Mouse (Mus musculus): ENCODE measurements around the gene Aldh1a2.

Gene Aldh1a2

DNA sequence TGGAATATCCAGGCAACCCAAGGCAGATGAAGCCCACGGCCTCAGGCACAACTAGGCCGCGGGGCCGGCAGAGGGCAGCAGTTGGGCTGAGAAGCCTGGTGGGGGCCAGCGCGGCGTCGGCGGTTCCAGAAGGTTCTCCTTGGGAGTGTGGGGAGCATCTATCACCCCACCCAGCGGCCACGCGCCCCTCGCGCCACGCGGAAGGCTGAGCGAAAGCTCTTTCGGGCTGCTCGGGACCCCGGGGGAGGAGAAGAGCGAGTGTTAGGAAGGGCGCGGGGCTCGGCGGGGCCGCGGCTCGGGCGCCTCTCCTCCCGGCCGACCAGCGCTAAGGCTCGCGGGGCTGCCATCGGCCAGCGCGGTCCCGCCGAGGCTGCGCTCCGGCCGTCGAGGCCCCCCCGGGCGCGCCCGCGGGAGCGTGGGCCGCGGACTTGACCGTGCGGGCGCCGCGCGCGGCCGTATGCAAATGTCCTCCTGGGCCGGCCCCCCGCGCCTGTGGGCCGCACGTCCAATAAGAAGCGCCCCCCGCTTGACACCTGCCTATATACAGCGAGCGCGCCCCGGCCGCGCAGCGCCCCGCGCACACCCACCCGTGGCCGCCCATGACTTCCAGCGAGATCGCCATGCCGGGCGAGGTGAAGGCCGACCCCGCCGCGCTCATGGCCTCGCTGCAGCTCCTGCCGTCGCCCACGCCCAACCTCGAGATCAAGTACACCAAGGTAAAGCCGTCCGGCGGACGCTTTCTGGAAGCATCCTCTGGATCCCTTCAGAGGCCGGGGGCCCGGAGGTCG, at the start of gene Aldh1a2:
Gene Aldh1a2 (plus strand): TSS at position 542 of the 788 bp plus-strand sequence.
- peak; percentile 61 for DNase-seq

DNA sequence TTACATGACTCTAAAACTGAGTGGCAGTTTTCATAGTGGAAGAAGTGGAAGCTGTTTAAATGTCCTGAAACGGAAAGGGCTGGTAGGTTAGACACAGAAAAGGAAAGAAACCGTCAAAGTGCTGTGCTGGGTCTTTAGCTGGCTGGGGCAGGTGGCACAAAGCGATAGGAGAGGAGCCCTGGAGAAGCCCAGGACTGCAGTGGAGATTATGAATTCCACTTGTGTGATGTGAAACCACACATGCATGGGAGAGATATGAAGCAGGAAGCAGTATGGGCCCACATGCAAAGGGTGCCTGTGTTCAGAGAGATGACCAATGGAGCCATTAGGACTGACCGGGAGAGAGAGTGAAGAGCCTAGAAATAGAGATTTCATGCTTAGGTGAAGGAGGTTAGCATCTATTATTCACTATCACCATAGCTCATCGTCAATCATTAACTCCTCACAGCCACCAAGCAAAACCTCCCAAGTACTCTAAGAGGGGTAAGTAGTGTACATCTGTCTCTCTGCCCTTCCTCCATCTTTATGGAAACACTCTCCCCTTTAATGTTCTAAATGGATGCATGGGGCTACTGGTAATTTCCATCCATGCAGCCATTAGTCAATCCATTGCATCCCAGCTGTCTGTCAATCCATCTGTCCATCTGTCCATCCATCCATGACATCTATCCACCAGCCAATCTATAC, 49.4 kb upstream of the Aldh1a2 start:
- peak; percentile 88 for DNase-seq

DNA sequence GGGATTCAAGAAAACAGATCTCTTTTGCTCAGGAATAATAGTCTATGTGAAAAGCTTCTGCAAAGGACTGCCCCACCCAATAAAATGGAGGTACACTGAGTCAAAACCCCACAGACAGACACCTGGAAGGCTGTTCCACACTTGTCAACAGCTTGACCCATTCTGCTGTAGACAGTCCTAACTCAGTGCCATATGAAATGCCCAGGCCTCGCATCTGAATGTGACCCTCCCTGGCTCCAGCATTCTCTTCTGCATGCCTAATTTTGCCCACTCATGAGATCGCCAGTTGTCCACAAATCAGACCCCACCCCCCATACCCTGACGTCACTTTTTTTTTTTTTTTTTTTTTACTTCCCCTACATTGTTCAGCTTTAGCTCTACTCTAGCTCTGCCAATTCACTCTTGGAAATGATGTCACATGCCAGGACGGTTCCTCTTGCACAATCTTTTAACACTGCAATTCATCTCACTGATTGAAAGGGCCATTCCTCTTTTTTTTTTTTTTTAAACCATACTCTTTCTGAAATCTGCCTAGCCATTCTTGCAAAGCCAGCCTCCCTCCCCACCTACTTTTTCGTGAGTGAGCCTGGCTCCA, 48.6 kb upstream of the Aldh1a2 start:
- DNase-seq = no peak

DNA sequence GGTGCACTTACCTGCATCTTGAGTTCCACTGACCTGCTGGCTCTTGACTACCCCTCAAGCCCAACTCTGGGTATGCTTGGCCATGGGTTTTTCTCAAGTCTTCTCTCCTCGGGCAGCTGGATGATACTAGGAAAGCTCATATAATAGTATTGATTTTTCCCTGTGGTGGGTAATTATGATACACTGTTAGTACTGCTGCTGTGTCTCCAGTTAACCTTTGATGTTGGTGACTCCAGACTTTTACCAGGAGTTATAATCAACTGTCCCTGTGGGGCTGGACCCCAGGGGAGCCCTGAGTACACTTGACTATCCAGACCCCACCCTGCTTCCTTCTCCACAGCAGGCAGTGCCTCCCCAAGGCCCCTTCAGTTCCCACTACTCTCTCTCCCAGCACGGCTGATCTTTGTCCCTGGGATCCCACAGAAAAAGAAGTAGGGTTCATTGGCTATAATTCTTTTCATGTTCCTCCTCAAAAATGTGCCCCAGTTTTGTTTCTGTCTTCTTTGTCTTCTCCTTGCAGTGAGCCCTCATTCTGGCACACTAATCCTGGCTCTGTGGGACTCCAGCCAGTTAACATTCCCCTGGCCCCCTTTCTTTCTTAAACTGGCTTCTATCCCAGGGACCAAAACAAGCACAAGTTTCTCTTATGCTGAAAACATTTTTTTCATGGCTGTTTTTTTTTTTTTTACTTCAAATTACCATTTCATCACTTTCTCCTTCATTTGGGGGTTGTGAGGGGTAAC, 47.9 kb upstream of the Aldh1a2 start:
- DNase-seq = no peak

DNA sequence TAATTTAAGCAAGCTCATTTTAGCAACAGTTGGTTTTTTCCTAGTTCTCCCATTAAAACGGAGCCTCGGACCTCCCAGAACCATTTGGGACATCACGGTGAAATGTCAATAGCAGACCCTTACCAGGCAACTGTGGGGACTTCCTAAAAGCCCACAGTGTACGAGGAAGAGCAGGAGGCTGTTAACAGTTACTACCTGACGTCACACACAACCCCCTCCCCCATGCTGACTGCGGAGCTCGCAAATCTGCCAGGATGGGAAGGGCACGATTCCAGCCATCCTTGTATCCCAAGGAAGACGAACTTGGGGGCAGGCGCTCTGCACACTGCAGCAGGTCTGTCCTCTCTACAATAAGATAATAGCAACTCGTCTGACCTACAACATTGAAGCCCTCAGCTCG, 47.1 kb upstream of the Aldh1a2 start, which contains the start of gene Aqp9:
Gene Aqp9 (minus strand): TSS at position 172 of the 400 bp plus-strand sequence.
- DNase-seq = no peak

DNA sequence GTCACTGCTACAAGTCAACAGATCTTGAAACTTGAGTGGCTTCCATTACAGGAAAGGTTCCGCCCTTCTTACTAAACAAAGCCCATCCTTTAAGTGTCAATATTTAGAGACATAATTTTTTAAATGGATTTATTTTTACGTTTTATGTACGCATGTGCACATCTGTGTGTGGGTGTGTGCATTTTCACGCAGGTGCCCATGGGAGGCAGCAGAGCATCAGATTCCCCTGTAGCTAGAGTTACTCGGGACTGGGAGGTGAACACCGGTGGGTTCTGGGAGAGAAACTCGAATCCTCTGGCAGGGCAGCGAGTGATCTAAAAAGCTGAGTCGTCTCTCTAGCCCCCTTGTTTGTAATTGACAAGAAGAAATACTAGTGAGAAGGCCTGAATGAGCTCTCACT, 42.1 kb upstream of the Aldh1a2 start:
- DNase-seq = no peak

DNA sequence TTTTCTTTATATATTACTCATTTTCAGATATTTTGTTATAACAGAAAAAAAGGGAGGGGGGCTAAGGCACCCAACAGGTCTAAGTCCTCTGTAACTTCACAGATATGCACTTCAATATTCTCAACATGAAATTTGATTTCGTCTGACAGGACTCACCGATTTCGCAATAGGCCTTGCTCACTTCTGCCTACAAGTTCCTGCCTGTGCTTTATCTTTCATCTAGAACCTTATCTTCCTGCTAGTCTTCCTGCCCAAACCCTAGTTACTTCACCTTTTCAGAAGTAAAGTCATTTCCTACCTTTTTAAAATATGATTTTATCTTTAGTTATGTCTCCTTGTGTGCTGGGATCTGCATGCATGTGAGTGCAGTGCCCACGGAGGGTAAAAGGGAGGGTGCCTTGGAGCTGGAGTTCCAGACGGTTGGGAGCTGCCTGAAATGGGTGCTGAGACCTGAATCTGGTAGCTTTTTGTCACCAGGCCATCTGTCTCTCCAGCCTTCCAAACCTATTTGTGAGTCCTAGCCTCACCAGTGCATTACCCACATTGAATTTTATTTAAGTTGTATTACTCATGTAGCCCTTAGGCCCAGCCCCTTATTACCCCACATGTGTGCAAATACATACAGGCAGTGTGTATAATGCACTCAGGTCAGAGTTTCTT, 41.1 kb upstream of the Aldh1a2 start:
- no peak for DNase-seq

DNA sequence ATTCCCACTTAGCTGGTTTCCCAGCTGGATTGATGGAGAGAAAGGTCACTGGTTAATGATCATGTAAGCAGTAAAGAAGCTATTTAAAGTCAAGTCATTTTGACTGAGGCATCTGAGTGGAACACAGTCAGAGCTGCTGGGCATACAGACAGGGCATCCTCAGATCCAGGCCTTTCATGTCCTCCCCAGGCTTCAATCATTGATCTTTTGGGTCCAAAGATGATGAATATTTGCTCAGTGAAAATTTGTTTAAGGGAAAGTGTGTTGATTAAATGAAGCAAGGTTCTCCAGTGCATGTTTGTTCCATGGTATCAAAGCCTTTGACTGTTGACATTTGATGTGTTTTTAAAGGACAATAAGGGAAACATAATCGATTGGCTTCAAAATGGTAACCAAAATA, 39.9 kb upstream of the Aldh1a2 start:
- DNase-seq = no peak

DNA sequence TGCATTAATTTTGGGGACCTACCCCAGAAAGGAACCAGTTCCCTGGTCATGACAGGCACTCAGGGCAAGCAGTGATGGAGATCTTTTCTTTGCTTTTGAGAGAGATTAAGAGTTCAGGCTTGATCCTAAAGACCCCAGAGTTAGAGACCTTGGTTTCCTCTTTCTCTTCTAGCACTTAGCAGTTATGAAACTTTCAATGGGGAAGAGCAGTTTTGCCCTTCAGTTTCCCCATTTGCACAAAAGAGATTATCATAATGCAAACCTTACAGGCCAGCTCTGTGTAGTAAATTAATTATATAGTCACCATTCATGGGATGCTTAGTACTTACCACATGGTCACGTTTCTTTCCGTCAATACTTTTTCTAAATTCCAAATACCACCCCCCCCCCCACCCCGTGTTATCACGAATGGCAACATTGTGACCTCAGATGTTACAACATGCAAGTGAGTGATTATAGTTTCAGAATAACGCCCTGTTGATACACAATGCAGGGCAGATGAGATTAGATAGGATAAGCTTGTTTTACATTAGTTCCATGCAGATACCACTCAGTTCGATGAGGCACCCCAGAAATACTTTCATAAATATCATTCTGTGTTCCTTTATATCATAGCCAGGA, 36.2 kb upstream of the Aldh1a2 start:
- DNase-seq = peak; percentile 43

DNA sequence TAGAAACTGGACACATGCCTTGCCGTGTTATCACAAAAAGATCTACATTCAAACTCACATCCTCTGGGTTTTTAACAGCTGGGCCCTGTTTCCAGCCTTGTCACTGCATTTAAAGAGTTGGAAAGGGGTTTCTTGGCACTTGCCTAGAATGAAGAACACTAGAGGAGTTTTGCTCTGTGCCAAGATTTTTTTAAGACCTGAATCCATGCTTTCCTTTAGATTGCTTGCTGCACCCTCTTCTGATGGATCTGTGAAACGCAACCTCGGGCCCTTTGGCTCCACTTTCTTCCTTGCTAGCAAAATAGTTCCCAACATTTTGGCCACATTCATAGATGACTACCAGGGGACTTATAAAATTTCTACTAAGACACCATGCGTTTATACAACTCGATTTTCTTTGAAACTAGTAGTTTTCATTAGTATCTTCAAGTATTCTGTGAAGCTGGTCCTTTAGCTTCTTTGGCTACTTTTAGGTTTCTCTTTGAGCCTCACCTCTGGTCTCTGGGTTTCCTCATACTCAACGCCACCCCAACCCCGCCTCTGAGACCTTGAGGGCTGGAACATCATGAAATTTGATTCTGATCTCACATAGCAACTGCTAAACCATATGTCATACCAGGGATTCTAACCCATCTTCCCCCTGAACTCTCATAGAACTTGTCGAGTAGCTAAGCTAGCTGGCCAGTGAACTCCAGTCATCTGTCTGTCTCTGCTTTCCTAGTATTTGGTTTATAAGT, 35.5 kb upstream of the Aldh1a2 start:
- no peak for DNase-seq

DNA sequence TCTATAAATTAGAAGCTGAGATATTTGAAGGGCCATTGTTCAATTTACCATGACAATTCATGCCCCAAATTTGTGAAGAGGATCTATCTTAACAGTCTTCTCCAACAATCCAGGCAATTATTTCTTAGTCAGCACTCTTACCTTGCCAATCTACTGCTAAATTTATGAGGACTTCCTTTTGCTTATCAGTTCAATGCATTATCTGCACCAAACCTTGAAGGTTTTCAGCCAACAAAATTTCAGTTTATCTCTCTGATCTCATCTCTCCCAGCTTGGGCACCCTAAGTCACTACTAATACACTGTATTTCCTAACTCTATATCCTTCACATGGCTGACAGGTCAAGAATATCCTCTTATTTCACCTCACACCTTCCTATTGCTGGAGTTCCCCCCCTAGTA, 30.3 kb upstream of the Aldh1a2 start:
- DNase-seq = no peak

DNA sequence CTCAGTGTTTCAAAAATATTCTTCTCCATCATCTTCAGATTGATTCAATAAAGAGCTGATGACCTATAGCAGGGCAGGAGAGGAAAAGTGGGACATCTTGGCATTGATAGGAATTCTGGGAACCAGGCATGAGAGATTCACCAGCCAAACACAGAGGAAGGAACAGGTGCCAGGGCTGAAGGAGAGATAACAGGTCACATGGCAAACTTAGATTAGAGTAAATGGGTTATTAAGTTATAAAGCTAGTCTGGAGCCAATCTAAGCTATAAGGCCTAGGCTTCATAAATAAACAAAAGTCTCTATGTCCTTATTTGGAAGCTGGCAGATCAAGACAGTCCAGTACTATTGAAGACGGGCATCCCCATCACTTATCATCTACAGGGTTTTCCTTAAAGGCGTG, 29.8 kb upstream of the Aldh1a2 start:
- DNase-seq = no peak

DNA sequence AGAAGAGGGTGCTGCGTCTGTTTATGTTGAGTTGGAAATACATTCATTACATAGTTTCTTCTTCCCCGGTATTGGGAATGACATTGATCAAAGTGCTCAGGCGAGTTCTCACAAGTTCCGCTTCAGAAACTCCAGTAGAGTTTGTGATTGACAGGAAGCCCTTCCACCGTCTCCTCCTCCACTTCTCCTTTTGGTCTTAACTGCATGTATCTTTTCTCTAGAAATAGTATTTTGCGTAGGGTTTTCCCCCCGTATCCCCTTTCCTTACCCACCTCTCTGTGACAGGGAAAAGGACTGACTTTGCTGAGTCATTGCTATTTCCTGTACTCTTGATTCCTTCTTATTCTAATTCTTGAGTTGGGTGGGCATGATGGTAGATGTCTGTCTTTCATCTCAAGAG, 28.2 kb upstream of the Aldh1a2 start:
- no peak for DNase-seq

DNA sequence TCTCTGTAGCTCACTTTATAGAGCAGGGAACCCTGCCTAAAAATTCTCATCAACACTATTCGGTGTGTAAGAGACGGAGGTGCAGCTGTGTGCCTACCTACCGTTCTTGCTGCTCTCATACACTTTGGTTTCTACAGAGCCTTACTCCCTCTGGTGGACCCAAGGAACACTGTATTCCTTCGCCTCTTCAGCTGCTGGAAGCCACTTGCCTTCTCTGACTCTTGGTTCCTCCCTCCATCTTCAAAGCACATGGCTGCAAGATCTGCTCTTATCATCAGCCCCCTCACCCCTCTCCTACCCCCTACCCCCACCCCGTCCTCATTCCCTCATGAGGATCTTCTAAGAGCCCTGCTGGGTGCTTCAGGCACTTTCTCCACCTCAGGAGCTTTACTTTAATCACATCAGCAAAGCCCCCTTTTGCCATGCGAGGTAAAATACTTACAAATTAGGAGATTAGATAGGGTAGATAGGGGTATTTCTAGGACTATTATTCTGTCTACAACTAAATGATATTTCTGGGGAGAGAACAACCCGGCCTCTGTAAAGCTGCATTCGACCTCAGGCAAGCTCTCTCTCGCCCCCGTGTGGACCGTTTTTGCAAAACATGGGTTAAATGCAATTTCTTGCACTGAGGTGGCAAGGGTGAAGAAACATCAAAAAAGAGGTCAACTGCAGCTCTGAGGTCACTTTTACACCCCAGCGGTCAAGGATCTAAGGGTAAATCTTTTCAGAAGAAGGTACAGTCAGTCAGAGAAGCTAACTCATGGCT, 26.8 kb upstream of the Aldh1a2 start:
- peak; percentile 86 for DNase-seq

DNA sequence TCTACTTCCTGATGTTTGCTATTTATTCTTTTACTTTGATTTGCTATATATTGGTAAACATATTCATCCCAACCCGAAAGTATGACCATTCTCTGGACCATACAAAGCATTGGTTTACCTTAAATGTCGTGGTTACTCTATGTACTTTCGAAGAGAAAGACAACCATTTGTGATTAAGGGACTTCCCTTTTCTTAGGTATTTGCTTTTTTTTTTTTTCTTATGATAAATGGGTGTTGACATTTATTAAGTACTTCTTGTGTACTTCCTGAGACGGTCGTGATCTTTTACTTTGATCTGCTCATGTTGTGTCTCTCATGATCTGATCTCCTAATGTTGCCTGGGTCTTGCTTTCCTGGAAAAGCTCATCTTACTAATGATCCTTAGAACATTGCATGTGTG, 16.8 kb upstream of the Aldh1a2 start:
- no peak for DNase-seq

DNA sequence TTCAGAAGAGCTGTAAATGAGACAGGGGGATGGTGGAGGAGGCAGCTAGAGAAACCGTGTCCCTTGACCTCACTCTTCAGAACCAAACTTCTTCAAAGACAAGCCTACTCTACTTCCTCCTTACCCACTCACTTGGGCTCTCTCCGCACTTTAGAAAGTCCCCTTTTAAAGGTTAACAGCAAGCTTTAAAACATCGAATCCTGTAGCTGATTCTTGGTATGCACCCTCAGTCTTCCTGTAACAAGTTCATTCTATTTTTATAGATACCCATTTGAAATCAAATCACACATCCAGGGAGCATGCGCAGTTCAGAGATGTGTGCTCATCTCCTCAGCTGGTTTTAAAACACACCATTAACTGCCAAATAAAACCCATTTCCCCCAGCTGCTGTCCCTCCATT, 13.3 kb upstream of the Aldh1a2 start:
- no peak for DNase-seq

DNA sequence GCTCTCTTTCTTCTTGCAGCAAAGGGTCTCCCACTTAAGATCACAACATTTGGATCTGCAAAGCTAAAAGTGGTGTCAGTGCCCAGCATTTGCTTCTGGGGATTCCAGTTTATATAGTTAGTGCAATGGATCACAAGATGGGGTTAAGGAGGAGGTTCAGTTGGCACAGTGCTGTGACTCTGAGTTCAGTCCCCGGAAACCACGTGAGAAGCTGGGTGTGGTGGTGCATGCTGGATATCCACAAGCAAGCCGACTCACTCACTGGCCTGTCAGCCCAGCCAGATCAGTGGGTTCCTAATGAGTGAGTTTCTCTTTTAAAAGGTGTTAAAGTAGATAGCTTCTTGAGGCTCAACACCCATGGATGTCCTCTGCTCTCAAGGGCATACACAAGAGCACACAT, 6.3 kb upstream of the Aldh1a2 start:
- DNase-seq = no peak

DNA sequence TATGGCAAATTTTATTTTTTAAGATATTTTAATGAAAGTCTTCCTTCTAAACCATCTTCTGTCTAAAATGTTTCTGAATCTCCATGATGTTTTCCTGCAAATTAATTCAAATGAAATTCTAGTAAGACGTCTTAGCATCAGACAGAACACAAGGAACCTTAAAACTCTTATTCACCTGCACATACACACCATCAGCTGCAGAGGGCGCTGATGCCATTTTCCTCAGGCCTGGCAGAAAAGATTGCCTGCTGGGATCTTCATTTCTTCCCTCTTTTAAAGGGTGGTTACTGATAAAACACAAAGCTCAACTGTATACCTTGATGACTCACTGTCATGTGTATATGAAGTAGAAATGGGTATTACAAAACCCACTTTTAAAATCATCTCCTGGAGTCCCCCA, 4.7 kb upstream of the Aldh1a2 start:
- DNase-seq = peak; percentile 12

DNA sequence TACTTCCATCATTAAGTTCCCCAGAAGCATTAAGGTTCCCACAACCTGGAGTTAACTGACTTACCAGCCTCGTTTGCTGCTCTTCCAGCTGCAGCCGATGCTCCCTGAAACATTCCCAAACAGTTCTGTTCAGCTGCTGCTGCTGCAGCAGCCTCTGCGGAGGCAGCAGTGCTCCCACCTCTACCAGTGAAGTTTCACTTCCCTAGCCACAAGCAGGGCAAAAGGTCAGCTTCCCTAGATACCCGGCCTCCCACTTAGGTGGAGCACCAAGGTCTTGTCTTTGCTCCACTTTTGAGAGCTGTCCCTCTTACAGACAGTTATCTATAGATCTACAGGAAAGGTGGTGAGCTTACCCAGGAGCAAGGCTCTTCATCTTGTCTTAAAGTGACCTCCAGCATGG, 2.0 kb upstream of the Aldh1a2 start:
- DNase-seq = no peak

Data from liver (tissue).